Mouse (Mus musculus) c-Kit-positive CD71-positive TER-119-positive erythroid progenitor cells, embryonic 14.5 days (primary cell): Measurements from ENCODE around the gene Ttn.

Experiments used
- DNase-seq: peaks from one replicate; pipeline ENCODE4 v3.0.0-alpha.2; 2013; ENCODE audit warnings: low spot score

Gene Ttn

DNA sequence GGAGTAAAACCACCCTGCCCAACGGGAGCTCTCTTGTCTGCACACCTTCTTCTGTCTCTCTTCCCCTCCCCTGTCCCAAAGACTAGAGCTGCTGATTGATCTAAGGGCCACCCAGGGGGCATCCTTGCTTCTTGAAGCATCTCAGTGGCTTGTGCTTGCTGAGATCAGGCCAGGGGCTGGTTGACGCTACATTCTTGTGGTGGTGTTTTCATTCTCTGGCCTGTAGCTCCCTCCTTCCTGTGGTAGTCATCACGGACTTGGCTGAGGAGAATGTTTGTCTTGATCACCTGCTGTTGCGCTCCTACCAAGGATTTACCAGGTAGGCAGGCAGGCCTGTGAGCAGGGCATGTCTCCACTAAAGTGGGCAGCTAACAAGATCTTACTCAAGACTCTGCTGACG, 279.6 kb downstream of the Ttn start:
- DNase-seq: no peak

DNA sequence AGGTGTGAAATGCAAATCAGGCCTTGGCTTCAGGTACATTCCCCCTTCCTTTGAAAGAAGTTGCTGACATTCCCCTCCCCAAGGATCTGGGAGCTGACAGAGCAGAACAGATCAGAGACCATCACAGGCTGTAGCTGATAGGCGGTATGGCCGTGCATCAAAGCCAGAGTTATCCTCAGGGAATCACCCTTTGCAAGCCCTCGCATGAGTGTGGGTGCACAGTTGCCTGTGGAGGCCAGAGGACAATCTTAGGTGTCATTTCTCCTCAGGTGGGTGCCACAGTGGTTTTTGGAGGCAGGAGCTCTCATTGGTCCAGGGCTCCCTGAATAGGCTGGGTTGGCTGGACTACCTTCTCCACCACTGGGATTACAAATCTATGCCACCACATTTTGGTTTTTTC, 280.2 kb downstream of the Ttn start:
- no peak for DNase-seq

- DNase-seq: no peak
Measured at GRCm38 (mm10) chr2:76695290-76695689, 287.1 kb downstream of the Ttn start.

DNA sequence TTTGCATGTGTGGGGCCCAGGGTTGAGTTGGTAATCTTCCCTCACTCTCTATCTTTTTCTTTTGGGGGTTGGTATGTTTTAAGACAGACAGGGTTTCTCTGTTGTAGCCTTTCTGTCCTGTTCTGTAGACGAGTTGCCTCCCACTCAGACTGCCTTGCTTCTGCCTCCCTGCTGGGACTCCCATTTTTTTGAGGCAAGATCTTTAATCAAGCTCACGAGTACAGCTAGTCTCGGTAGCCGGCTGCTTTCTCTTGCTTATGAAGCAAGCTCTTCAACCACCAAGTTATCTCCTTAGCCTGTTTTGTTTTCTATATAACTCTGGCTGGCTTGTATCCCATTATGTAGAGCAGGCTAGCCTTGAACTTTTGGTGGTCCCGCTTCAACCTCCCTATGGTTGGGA, 288.6 kb downstream of the Ttn start:
- no peak for DNase-seq

GRCm38 (mm10) chr2:76690436-76691204, 291.7 kb downstream of the Ttn start:
- no peak for DNase-seq

GRCm38 (mm10) chr2:76688162-76688561, 294.2 kb downstream of the Ttn start:
- no peak for DNase-seq

- no peak for DNase-seq
Measured at GRCm38 (mm10) chr2:76687608-76688007, 294.7 kb downstream of the Ttn start.

DNA sequence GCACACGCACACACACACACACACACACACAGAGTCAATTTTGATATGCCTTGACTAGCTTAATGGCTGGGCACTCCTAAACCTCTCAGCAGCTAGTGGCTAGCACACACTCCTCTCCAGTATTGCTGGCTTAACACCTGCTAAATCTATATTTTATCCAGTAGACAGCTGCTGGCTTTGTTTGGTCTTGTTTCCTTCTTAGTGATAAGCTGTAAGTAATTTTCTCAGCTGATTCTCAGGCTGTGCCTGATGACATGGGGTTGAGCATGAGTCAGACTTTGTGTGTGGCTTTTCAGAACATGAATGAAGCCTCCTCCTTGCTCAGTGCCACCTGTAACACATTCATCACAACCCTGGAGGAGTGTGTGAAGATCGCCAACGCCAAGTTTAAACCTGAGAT, 295.4 kb downstream of the Ttn start:
- no peak for DNase-seq

- DNase-seq: no peak
Measured at GRCm38 (mm10) chr2:76682301-76682700, 300.0 kb downstream of the Ttn start.

DNA sequence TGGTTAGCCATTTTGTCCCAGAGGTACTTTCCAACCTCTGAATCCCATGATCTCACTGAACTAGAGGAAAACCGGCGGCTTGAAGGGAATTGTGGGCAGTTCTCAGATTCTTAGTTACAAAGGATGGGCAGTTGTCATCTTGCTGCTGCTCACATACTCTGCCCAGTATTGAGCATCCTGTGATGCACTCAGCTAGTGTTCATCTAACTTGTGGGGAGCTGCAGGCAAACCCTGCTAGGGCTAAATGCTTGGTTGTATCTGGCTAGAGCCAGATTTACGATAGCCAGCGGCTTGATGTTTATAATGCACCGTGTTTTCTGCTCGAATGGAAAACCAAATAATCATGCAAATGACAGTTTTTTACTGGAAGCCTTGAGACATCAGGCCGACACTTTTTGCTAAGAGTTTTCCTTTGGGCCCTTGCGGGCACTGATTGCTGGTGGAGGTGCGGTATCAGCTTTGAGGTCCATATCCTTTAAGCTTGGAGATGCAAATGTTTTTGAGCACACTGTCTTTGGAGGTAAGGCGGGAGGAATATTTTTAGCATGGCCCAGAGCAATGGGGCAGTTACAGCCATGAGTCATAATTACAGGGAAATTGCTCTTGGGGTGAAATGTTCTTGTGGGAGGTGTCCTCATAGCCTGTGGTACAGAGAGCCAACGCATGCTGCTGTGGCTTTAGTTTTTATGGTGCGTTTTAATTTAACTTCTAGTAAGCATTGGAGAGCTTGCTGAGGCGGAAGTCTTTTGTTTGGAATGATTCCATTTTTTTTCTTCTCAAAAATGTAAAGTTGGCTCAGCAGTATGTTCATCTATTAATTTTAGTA, 305.7 kb downstream of the Ttn start:
- DNase-seq: no peak

- DNase-seq: no peak
Measured at GRCm38 (mm10) chr2:76675949-76676348, 306.4 kb downstream of the Ttn start.

GRCm38 (mm10) chr2:76675451-76675850, 306.9 kb downstream of the Ttn start:
- DNase-seq: peak; percentile 23

DNA sequence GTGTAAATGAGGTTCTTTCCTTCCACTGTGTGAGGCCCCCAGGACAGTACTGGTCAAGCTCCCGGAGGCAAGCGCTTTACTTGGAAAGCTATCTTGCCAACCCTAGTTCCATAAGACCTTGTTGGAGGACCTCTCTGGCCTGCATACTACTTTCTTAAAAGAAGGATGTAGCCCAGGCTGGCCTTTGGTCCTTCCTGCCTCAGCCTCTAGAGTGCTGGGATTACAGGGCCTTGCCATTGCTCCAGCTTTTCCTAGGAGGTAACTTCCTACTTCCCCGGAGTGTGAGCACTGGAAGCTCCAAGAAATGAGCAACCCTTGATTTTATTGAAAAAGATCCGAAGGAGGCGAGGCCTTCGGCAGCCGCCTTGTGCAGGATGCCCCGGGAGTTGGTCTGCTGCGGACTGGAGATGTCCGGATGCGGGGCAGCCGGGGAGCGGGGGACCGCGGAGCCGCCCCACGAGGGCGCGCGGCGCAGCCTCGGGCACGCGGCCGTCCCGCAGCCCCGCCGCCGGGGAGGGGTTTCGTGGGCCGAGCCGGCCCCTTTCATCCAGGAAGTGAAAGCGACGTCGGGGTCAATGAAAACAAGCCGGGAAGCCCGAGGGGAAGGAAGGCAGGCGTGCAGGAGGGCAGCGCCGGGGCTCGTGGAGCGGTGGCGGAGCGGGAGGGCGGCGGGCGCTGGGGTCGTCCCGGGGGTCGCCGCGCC, 307.5 kb downstream of the Ttn start, which contains the start of gene Plekha3:
TSS of gene Plekha3 (plus strand) at position 557 of the 703 bp plus-strand sequence.
- DNase-seq: peak; percentile 40

DNA sequence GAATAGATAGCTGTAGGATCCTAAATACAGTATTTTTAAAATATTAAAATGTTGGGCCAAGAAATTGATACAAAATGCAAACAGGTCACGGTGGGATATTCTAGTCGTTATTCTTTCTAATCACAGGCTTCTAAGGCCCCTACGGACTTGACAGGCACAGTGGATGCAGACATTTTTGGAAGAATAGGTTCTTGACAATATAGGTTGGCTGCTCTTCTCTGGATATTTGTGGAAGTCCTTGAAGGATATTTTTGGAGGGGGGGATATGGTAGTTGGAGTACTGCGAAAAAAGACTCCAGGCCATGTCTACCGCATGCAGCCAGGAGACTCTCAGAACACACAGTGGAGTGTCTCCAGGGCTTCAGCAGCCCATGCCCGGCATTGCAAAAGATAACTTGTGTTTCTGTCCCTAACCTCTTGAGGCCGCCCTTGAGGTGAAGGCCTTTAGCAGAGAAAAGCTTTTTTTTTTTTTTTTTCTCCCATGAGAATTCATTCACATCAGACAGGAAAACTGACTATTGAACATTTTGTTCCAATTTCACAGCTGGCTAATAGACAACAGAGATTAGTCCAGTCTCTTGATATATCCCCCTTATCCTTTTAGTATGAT, 308.8 kb downstream of the Ttn start:
- DNase-seq: peak; percentile 63

GRCm38 (mm10) chr2:76672966-76673392, 309.4 kb downstream of the Ttn start, which contains the start of gene Fkbp7:
Gene Fkbp7 (minus strand): TSS chr2:76673116.
- peak; percentile 91 for DNase-seq

- peak; percentile 10 for DNase-seq
Measured at GRCm38 (mm10) chr2:76672134-76672745, 310.1 kb downstream of the Ttn start.

GRCm38 (mm10) chr2:76671641-76672040, 310.7 kb downstream of the Ttn start:
- DNase-seq: no peak

GRCm38 (mm10) chr2:76667200-76667599, 315.1 kb downstream of the Ttn start:
- no peak for DNase-seq

GRCm38 (mm10) chr2:76665531-76665930, 316.8 kb downstream of the Ttn start:
- no peak for DNase-seq

GRCm38 (mm10) chr2:76659419-76659818, 322.9 kb downstream of the Ttn start:
- DNase-seq: no peak

DNA sequence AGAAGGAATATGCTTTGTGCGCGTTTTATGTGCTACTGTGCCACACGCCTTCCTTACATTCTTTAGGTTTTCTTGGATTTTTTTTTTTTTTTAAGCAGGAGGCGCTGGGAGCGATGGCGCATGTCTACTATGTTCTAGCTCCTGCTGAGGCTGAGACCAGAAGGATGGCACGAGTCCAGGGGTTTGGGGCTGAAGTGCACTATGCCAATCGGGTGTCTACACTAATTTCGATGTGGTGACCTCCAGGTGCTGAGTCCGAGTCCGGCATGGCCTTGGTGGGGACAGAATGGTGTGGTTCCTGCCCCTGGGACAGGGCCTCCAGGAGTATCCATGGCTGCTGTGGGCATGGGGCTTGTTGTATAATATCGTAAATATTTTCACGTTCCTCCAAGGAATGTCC, 323.8 kb downstream of the Ttn start:
- no peak for DNase-seq

DNA sequence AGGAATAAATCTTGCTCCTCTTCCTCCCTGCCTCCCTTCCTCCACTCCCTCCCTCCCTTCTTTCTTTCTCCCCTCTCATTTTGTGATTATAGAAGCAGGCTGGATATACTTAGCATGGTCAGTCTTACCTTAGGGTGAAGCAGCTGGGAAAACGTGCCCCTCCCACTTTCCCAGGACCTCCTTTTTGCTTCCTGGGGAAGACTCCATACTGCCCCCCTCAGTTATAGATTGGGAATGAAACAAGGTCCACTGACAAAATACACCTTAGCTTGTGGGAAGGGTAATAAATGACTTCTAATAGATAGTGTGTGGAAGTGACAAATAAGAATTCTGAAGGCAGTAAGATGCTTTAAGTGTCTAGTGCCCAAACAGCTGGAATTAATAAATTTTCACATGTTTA, 326.4 kb downstream of the Ttn start:
- DNase-seq: no peak
